Mouse (Mus musculus) heart, postnatal 25 days (tissue): ENCODE results near the gene Hexdc. TPM values are rescaled to one million over a fixed set of nuclear protein-coding genes. Genes with fewer than 3 reads are reported as not detected.

Experiments used
- total RNA-seq, 2 experiments: library from RNA; stranded (reverse); gene quantifications; 2 replicates each; pipeline ENCODE4 v1.2.3; 2021

Gene Hexdc
- total RNA-seq, 2 experiments from 2014 or later, result 10.2 to 11.0 TPM

Other genes starting within 250 kb of the Hexdc start
- 10 to 100 TPM; 50.7 to 56.5 TPM for gene Csnk1d, start 213.1 kb upstream of the Hexdc start, total RNA-seq
- gene Cd7, start 165.0 kb upstream of the Hexdc start, total RNA-seq, result under 1 TPM; 0.28 to 0.57 TPM
- gene Sectm1b, start 140.9 kb upstream of the Hexdc start, total RNA-seq, result not detected
- not detected for gene Sectm1a, start 123.2 kb upstream of the Hexdc start, total RNA-seq
- gene Tex19.2, start 85.8 kb upstream of the Hexdc start, total RNA-seq, result not detected
- not detected for gene Tex19.1, start 58.3 kb upstream of the Hexdc start, total RNA-seq
- under 1 TPM; 0.34 to 0.81 TPM for gene Uts2r, start 44.2 kb upstream of the Hexdc start, total RNA-seq
- gene Ogfod3, start 278 bp downstream of the Hexdc start, total RNA-seq, result 10 to 100 TPM; 14.5 to 14.6 TPM
- gene Cybc1, start 24.9 kb downstream of the Hexdc start, total RNA-seq, result 1 to 10 TPM; 7.8 to 9.5 TPM
- 100 to 1,000 TPM in 1 of 2 experiments, 10 to 100 TPM in 1; 97.7 to 123 TPM for gene Narf, start 32.8 kb downstream of the Hexdc start, total RNA-seq
- gene Foxk2, start 55.6 kb downstream of the Hexdc start, total RNA-seq, result 10 to 100 TPM; 19.1 to 20.0 TPM
- 10 to 100 TPM; 32.5 to 34.2 TPM for gene Wdr45b, start 150.0 kb downstream of the Hexdc start, total RNA-seq
- gene Rab40b, start 183.8 kb downstream of the Hexdc start, total RNA-seq, result 1 to 10 TPM; 1.3 to 1.6 TPM
- gene Fn3krp, start 217.0 kb downstream of the Hexdc start, total RNA-seq, result 1 to 10 TPM; 7.4 to 7.8 TPM
- 10 to 100 TPM; 23.7 to 27.6 TPM for gene Fn3k, start 230.5 kb downstream of the Hexdc start, total RNA-seq
- gene Tbcd, start 247.5 kb downstream of the Hexdc start, total RNA-seq, result 10 to 100 TPM in 1 of 2 experiments, 1 to 10 TPM in 1; 10.0 to 11.5 TPM